Mouse (Mus musculus): ENCODE measurements at regions not wholly inside any gene's neighbourhood (a gene's known extent, or its start where the extent isn't known, plus 50 kb on each side); places are given as distances from the start of the nearest gene placed in this dataset.
"Not testable (repeated sequence)": the region's sequence is repeated elsewhere in the genome, so short reads cannot be mapped to it uniquely, and the experiment has no call there.

GRCm38 (mm10) chr1:181262496-181262895 lies 50.7 kb upstream of the Wdr26 start:
- DNase-seq (ENCODE audit: low spot score in 2 of 2) = no peak

DNA sequence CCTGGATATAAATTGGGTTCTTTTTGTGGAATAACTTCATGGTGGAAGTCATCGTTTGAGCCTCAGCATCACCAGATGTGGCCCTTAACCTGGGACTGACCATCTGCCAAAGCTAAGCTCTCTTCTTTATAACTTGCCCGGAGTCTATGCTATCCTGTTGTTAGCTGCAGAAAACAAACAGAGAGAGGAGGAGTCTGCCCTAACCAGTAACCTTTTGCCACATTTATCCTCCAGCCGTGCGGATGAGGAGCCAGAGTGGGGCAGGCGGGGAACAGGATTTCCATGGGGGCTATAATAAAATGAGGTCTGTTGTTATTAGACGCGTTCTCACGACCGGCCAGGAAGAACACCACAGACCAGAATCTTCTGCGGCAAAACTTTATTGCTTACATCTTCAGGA lies 51.4 kb upstream of the Wdr26 start:
- no peak for DNase-seq (ENCODE audit: low spot score in 2 of 2)

DNA sequence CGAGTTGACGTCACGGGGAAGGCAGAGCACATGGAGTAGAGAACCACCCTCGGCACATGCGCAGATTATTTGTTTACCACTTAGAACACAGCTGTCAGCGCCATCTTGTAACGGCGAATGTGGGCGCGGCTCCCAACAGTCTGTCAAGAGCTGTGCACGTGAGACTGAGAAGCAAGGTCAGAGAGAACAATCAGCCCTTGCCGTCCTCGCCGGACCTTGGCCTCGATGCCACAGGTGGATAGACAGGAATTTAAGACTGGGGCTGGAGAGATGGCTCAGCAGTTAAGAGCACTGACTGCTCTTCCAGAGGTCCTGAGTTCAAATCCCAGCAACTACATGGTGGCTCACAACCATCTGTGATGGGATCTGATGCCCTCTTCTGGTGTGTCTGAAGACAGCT lies 58.7 kb upstream of the Wdr26 start:
- not testable (repeated sequence) for DNase-seq (ENCODE audit: low spot score in 2 of 2)

DNA sequence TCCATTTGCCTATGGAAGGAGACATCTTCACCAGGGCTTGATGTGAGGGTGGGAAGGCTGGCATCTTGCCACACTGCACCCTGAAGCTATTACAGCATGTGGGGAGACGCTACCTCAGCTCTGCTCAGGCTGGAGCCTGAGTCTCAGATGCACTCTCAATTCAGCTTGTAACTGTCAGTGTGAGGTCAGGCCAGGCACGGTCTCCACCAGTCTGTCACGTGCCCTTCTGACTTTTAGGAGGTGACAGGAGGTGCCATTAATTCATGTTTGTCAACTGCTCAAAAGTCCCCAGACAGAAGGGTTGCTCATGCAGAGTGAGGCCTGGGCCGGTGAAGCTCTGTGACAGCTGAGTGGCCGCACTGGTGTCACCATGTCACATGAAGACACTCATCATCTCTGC lies 59.4 kb upstream of the Wdr26 start:
- no peak for DNase-seq (ENCODE audit: low spot score in 2 of 2)

GRCm38 (mm10) chr1:181271821-181272220 lies 60.0 kb upstream of the Wdr26 start:
- DNase-seq (ENCODE audit: low spot score in 2 of 2) = no peak

DNA sequence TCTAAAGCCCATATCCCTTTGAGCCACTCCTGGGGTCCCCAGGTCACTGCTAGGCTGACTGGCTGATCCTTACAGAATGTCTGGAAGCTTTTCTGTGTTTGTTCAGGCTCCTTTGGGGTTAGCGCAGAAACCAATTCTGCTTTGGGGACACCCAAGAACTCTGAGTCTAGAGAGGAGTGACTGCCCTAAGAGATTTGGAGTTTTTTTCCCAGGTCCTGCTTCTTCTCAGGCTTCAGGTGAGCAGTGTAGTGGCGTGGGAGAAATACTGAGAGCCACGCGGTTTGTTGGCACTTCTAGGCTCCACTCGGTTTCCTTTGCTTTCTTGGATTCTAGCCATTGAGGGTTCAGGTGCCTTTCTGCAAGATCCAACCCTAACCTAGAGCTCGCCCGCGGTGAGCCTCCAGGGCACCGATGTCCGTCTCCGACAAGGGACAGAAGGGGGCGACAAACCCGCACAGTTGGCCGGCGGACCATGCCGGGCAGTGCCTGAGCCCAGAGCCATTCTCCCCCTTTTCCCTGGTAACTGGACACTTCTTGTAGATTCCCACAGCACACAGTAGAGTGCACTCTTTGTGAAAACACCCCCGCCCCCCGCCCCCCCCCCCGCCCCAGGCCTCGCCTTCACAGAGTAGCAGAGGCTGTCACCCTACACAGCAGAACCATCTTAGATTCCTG lies 61.0 kb upstream of the Wdr26 start:
- DNase-seq (ENCODE audit: low spot score in 2 of 2) = peak; percentile 79 to 81

DNA sequence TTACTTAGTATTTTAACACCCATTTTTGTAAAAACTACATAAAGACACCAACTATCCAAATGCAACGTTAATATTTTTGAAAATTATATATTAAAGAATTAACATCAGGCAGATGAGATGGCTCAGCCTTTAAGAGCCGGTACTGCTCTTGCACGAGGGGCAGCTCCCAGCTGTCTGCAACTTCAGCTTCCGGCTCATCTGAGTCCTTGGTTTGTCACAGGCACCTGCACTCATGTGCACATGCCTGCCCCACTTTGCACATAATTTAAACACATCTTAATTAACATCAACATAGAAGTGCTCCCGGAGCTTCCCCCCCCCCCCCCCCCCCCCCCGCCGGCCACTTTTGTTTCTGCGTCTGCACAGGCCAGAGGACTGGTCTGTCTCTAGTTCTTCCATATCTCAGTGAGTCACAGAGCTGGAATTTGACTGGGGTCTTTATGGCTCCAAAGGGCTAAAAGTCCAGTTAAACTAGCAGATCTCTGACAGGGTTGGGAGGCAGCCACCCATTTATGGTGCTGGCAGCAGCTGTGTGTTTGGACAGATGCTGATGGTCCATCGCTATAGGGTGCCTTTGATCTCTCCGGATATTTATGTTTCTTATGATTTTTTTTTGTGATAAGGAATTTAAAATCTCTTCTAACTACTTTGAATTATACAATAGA lies 61.9 kb upstream of the Wdr26 start:
- DNase-seq (ENCODE audit: low spot score in 2 of 2) = no peak

- no peak for DNase-seq (ENCODE audit: low spot score in 2 of 2)
Measured at GRCm38 (mm10) chr1:181280826-181281225, 69.0 kb upstream of the Wdr26 start.

GRCm38 (mm10) chr1:181282986-181283385 lies 69.4 kb upstream of the Cnih3 start:
- DNase-seq (ENCODE audit: low spot score in 2 of 2) = not testable (repeated sequence)

- not testable (repeated sequence) for DNase-seq (ENCODE audit: low spot score in 2 of 2)
Measured at GRCm38 (mm10) chr1:181283539-181283938, 68.9 kb upstream of the Cnih3 start.

GRCm38 (mm10) chr1:181284301-181285197 lies 67.9 kb upstream of the Cnih3 start:
- DNase-seq (ENCODE audit: low spot score in 2 of 2) = no peak

- DNase-seq (ENCODE audit: low spot score in 2 of 2) = no peak
Measured at GRCm38 (mm10) chr1:181285600-181285999, 66.8 kb upstream of the Cnih3 start.

DNA sequence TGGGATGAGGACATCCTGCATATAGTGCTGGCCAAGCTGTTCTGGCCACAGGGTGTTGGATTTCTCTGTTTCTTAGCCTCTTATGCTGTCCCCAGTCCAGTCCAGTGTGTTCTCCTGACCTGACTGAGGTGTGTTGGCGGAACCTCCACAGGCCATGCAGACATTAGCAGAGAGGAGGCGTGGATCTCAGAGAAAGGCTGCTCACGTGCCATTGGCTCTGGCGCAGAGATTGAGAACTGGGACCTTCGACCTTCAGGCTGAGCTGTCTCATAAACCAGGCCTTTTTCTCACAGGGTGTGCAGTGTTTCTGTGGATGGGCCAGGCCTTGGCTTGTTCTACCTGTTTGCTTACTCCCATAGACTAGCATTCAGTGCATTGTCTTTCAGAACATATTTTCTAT lies 66.3 kb upstream of the Cnih3 start:
- no peak for DNase-seq (ENCODE audit: low spot score in 2 of 2)

DNA sequence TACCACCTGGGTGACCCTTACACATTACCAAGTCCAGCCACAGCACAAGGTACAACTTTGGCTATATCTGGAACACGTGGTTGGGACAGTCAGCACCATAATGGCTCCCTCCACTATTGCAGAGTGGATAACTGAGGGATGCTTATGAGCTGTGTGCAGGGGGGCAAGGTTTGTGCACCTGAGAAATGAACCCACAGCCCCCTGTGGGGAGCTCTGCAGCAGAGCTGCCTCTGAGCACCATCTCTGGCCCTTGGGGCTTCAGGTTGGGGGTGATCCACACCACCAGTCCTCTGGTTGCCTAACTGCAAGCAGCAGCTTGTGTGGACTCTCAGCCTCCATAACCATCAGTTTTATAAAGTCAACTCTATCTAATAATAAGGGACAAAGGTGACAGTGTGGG lies 65.3 kb upstream of the Cnih3 start:
- DNase-seq (ENCODE audit: low spot score in 2 of 2) = no peak

DNA sequence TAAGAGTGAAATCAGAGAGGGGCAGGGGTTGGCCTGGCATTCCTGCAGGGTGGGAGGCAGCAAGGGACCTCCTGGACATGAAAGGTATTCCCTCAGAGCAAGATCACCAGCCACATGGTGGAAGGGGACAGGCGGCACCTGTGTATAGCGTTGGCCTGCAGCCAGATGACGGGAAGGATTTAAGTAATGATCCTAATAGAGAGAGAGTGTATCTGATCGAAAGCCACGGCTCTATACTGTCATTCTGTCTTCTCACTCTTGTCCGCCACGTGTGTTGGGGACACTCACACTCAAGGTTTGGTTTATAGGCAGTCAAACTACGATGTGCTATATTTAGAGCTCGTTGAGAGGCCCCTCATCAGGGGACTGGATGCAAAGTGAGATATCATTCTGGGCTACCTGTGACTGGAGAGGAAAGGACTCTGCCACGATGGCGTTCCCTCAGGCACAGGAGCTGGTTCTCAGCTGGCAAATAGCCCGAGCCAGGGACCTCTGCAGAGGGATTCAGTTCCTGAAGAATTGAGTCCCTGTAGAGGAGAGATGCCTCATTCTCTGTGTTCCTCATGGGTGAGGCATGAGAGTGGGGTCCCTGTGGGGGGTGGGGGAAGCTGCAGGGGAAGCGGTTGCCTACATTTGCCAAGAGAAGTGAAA lies 62.9 kb upstream of the Cnih3 start:
- DNase-seq (ENCODE audit: low spot score in 2 of 2) = no peak

DNA sequence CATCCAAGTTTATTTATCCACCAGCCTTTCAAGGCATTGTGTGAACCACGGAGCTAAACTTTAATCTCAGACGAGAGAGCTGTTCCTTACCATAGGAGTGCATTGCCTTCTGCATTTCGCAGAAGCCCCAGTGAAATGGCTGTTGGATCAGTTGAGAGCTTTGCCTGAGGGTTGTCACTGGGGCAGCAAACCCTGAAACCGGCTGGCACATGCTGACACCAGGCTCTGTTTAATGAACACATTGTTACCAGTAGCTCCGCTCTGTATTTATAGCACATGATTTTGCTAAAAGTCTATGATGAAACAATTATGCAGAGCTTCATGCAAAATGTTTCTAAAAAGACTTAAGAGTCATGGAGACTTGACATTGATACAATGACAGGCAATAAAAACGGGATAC lies 61.2 kb upstream of the Cnih3 start:
- no peak for DNase-seq (ENCODE audit: low spot score in 2 of 2)

- no peak for DNase-seq (ENCODE audit: low spot score in 2 of 2)
Measured at GRCm38 (mm10) chr1:181291966-181292365, 60.5 kb upstream of the Cnih3 start.

DNA sequence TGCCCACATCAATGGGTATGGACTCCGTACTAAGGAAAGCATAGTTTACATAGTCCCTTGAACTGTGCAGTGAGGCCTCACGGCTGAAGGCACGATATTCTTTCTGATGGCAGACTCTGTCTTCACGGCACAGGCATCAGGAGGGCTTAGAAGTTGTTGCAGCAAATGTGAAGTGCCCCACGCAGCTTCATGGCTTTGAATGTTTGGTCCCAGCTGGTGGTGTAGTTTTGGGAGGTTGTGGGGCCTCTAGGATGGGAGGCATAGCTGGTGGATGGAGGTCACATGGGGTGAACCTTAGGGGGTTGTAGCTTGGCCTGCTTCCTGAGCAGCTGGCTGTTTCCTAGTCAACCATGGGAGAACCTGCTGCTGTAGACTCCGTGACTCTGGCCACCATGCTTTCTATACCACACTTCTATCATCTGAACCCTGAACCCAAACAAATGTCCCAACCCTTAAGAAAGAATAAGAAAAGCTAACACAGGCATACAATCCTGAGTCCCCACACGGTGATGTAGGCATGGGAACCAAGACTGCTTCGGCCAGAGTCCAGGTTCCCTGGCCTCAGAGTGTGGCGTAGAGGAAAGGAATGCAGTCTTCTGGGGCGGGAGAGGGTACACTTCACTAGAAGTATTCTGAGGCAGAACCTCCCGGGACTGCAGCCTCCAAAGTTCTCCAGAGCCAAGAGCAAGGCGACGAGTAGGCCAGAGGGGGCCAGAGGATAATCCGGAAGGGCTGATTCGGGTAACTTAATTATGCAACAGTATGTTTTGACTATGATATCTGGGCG lies 59.2 kb upstream of the Cnih3 start:
- no peak for DNase-seq (ENCODE audit: low spot score in 2 of 2)

DNA sequence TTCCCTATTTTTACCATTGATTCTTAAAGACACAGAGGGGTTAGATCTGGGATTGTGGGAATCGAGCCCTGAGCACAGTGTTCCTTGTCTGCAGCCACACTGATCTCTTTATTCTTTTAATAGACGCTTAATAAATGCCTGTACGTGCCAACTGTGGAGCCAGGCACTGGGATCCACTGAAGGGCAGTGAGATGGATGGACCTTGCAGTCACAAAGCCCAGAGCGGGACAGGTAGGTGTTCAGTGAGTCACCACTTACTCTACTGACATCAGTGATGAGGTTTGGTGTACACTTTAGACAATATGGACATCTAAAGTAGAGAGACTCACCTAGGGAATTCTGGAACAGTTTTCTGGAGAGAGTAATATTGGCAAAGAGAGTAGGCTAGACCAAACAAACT lies 56.8 kb upstream of the Cnih3 start:
- DNase-seq (ENCODE audit: low spot score in 2 of 2) = no peak

DNA sequence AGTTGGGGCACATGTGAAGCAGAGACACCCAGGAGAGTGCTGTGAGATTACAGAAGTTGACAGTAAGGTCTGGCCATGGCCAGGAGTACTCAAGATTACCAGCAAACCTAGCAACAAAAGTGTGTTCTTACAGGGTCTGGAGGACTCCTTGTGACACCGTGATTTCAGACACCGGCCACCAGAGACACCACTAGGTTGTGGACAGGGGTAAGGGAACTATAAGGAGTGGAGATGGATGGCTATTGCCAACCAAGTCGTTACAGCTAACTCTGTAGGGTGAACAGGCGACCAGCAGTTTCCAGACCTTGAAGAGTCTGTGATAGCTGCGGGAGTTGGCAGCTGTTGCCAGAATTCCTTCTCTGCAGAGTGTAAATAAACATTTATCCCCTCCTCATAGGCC lies 54.4 kb upstream of the Cnih3 start:
- DNase-seq (ENCODE audit: low spot score in 2 of 2) = no peak

DNA sequence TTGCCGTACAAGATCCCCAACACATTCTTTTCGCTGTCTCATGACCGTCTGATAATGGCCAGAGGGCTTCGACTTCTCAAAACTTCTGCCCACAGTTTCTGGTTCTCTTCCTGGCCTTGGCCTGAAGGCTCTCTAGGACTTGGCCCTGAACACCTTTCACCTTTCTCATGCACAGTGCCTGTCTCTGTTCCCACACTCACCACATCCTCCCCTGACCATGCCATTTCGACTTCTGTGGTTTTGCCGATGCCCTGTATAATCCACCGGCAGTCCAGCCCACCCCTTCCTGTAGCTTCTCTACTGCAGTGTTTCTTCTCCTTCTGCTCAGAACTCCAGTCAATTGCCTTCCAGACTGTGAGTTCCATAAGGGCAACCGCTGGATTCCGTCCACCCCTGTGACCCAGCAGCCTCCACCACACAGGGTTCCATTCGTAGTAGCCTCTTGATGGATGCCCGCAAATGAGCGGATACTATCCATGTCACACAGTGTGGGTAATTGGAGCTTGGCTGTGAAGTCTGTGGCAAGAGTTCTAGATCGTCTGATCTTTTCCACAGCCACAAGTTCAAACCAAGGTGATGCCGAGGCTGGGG lies 53.3 kb upstream of the Cnih3 start:
- no peak for DNase-seq (ENCODE audit: low spot score in 2 of 2)

Data from frontal cortex, postnatal 36 days (tissue).